Mouse (Mus musculus): ENCODE results near the gene Pde4c. TPM values are rescaled to one million over a fixed set of nuclear protein-coding genes. Genes with fewer than 3 reads are reported as not detected.

Pde4c gene
- total RNA-seq, 2 experiments from 2014 or later = 0.89 to 2.0 TPM

GRCm38 (mm10) chr8:70745691-70746220 is 22.2 kb downstream of the Pde4c start:
- intact Hi-C loops (cut with DNase I) = no loop called here

GRCm38 (mm10) chr8:70746676-70747075 is 23.2 kb downstream of the Pde4c start:
- intact Hi-C loops (cut with DNase I) = no loop called here
- no peak for DNase-seq (ENCODE audit: low spot score in 2 of 2)

More at GRCm38 (mm10) chr8:70745691-70746220, 22.2 kb downstream of the Pde4c start:
- no peak for DNase-seq (ENCODE audit: low spot score in 2 of 2)

GRCm38 (mm10) chr8:70747211-70747890 is 23.8 kb downstream of the Pde4c start:
- DNase-seq (ENCODE audit: low spot score in 2 of 2) = no peak
- intact Hi-C loops (cut with DNase I) = no loop called here

- no peak for DNase-seq (ENCODE audit: low spot score in 2 of 2)
- intact Hi-C loops (cut with DNase I) = no loop called here
Measured at GRCm38 (mm10) chr8:70748246-70749096, 25.0 kb downstream of the Pde4c start.

GRCm38 (mm10) chr8:70749097-70749674 is 25.7 kb downstream of the Pde4c start:
- intact Hi-C loops (cut with DNase I) = no loop called here
- peak in 1 of 2 experiments; percentile 3 for DNase-seq (ENCODE audit: low spot score in 2 of 2)

- intact Hi-C loops (cut with DNase I) = loop anchor here (10.0 kb wide), 1 partner anchor 45 kb away; the partner anchor contains the start of gene Iqcn
- DNase-seq (ENCODE audit: low spot score in 2 of 2) = peak in 1 of 2 experiments; percentile 24
Measured at GRCm38 (mm10) chr8:70750128-70750680, 26.7 kb downstream of the Pde4c start.

GRCm38 (mm10) chr8:70752000-70752764 is 28.7 kb downstream of the Pde4c start:
- peak in 1 of 2 experiments; percentile 70 for DNase-seq (ENCODE audit: low spot score in 2 of 2)
- intact Hi-C loops (cut with DNase I) = loop anchor here (1.0 to 10.0 kb wide), 2 partner anchors 32 to 47 kb away; partner anchors contain the start of gene Iqcn

GRCm38 (mm10) chr8:70753151-70753550 is 29.6 kb downstream of the Pde4c start:
- peak; percentile 88 to 91 for DNase-seq (ENCODE audit: low spot score in 2 of 2)
- intact Hi-C loops (cut with DNase I) = loop anchor here (10.0 kb wide), 1 partner anchor 48 kb away; the partner anchor contains the start of gene Iqcn

GRCm38 (mm10) chr8:70754043-70754870 is 30.7 kb downstream of the Pde4c start, which contains the start of gene Rab3a:
TSS of gene Rab3a (plus strand) at chr8:70754679.
- DNase-seq (ENCODE audit: low spot score in 2 of 2) = peak; percentile 94
- intact Hi-C loops (cut with DNase I) = loop anchor here (10.0 kb wide), 1 partner anchor 49 kb away; the partner anchor contains the start of gene Iqcn

GRCm38 (mm10) chr8:70754871-70755660 is 31.5 kb downstream of the Pde4c start:
- peak; percentile 80 to 82 for DNase-seq (ENCODE audit: low spot score in 2 of 2)
- intact Hi-C loops (cut with DNase I) = loop anchor here (5.0 to 10.0 kb wide), 2 partner anchors 50 to 143 kb away; partner anchors contain the start of gene Iqcn

GRCm38 (mm10) chr8:70755661-70756475 is 32.3 kb downstream of the Pde4c start:
- DNase-seq (ENCODE audit: low spot score in 2 of 2) = peak in 1 of 2 experiments; percentile 19
- intact Hi-C loops (cut with DNase I) = loop anchor here (5.0 to 10.0 kb wide), 2 partner anchors 51 to 144 kb away; partner anchors contain the start of gene Iqcn

GRCm38 (mm10) chr8:70756476-70757040 is 33.0 kb downstream of the Pde4c start:
- DNase-seq (ENCODE audit: low spot score in 2 of 2) = peak in 1 of 2 experiments; percentile 2
- intact Hi-C loops (cut with DNase I) = loop anchor here (5.0 to 10.0 kb wide), 2 partner anchors 52 to 144 kb away; partner anchors contain the start of gene Iqcn

GRCm38 (mm10) chr8:70757523-70758307 is 34.2 kb downstream of the Pde4c start:
- intact Hi-C loops (cut with DNase I) = loop anchor here (5.0 to 10.0 kb wide), 2 partner anchors 53 to 145 kb away; partner anchors contain the start of gene Iqcn
- peak in 1 of 2 experiments; percentile 44 for DNase-seq (ENCODE audit: low spot score in 2 of 2)

GRCm38 (mm10) chr8:70758308-70758615 is 34.7 kb downstream of the Pde4c start:
- intact Hi-C loops (cut with DNase I) = loop anchor here (5.0 to 10.0 kb wide), 2 partner anchors 53 to 146 kb away; partner anchors contain the start of gene Iqcn
- DNase-seq (ENCODE audit: low spot score in 2 of 2) = peak in 1 of 2 experiments; percentile 10

All from left cerebral cortex, postnatal 36 days (tissue).